Mouse (Mus musculus) kidney, adult 9 months (tissue): ENCODE results near the gene Dcun1d4.

Experiments used
- DNase-seq: peaks from one replicate; pipeline ENCODE4 v3.0.0; 2022

The Dcun1d4 gene

GRCm38 (mm10) chr5:73500867-73501440 is 20.2 kb downstream of the Dcun1d4 start:
- peak; percentile 75 for DNase-seq

GRCm38 (mm10) chr5:73502422-73502821 is 21.6 kb downstream of the Dcun1d4 start:
- DNase-seq, result no peak

GRCm38 (mm10) chr5:73503015-73503757 is 22.4 kb downstream of the Dcun1d4 start:
- peak; percentile 46 for DNase-seq

- no peak for DNase-seq
Observed at GRCm38 (mm10) chr5:73511074-73511473, 30.3 kb downstream of the Dcun1d4 start.

GRCm38 (mm10) chr5:73512241-73512640 is 31.4 kb downstream of the Dcun1d4 start:
- DNase-seq, result no peak

GRCm38 (mm10) chr5:73512661-73513060 is 31.9 kb downstream of the Dcun1d4 start:
- peak; percentile 87 for DNase-seq

- peak; percentile 61 for DNase-seq
Observed at GRCm38 (mm10) chr5:73514202-73514601, 33.4 kb downstream of the Dcun1d4 start.

- no peak for DNase-seq
Observed at GRCm38 (mm10) chr5:73517299-73517698, 36.5 kb downstream of the Dcun1d4 start.

GRCm38 (mm10) chr5:73518424-73519211 is 37.8 kb downstream of the Dcun1d4 start:
- no peak for DNase-seq

- no peak for DNase-seq
Observed at GRCm38 (mm10) chr5:73520787-73521186, 40.0 kb downstream of the Dcun1d4 start.

GRCm38 (mm10) chr5:73523227-73523626 is 42.4 kb downstream of the Dcun1d4 start:
- DNase-seq, result no peak

- DNase-seq, result no peak
Observed at GRCm38 (mm10) chr5:73524300-73525000, 43.6 kb downstream of the Dcun1d4 start.

GRCm38 (mm10) chr5:73532222-73532621 is 51.4 kb downstream of the Dcun1d4 start:
- no peak for DNase-seq

- DNase-seq, result no peak
Observed at GRCm38 (mm10) chr5:73532879-73533278, 52.1 kb downstream of the Dcun1d4 start.

GRCm38 (mm10) chr5:73537669-73538068 is 56.9 kb downstream of the Dcun1d4 start:
- DNase-seq, result no peak

- DNase-seq, result peak; percentile 77
Observed at GRCm38 (mm10) chr5:73538586-73539298, 57.9 kb downstream of the Dcun1d4 start.

- peak; percentile 75 for DNase-seq
Observed at GRCm38 (mm10) chr5:73539848-73540510, 59.2 kb downstream of the Dcun1d4 start.

GRCm38 (mm10) chr5:73540511-73540871 is 59.7 kb downstream of the Dcun1d4 start:
- DNase-seq, result no peak

- DNase-seq, result peak; percentile 64
Observed at GRCm38 (mm10) chr5:73544111-73544753, 63.4 kb downstream of the Dcun1d4 start.

- no peak for DNase-seq
Observed at GRCm38 (mm10) chr5:73545641-73546040, 64.8 kb downstream of the Dcun1d4 start.

- no peak for DNase-seq
Observed at GRCm38 (mm10) chr5:73547252-73547651, 66.5 kb downstream of the Dcun1d4 start.
